Mouse (Mus musculus) kidney, embryonic 16.5 days (tissue): ENCODE results near the gene Zbtb16. TPM values are rescaled to one million over a fixed set of nuclear protein-coding genes. Genes with fewer than 3 reads are reported as not detected.

Experiments
- ATAC-seq: fragments of 200-750 bp; cut with Nextera tagmentation; 2 replicates; pipeline ENCODE4 v1.8.0; 2017; ENCODE audit warnings: moderate TSS enrichment; ENCODE audit not compliant: low FRiP score, low TSS enrichment
- H3K27ac ChIP-seq: fragments of 300-500 bp; sonication (generic); 2 replicates; pipeline ENCODE4 v1.5.1; 2014; ENCODE audit warnings: low read length
- H3K27me3 ChIP-seq: fragments of 300-500 bp; sonication (generic); 2 replicates; pipeline ENCODE4 v1.6.1; 2014; ENCODE audit warnings: low read length, control low read depth, mixed read lengths; ENCODE audit not compliant: insufficient read depth
- H3K36me3 ChIP-seq: fragments of 300-500 bp; sonication (generic); 2 replicates; pipeline ENCODE4 v1.6.1; 2014; ENCODE audit warnings: low read length, control low read depth, mixed read lengths; ENCODE audit not compliant: insufficient read depth
- H3K4me1 ChIP-seq: fragments of 300-500 bp; sonication (generic); 2 replicates; pipeline ENCODE4 v1.6.1; 2014; ENCODE audit warnings: low read length, control low read depth, mixed read lengths; ENCODE audit not compliant: insufficient read depth
- H3K4me2 ChIP-seq: fragments of 300-500 bp; sonication (generic); replicated peaks from 2 replicates; pipeline ENCODE4 v1.6.1; 2014; ENCODE audit warnings: low read depth, low read length
- H3K4me3 ChIP-seq: fragments of 300-500 bp; sonication (generic); 2 replicates; pipeline ENCODE4 v1.5.1; 2014; ENCODE audit warnings: mild to moderate bottlenecking, low read length
- H3K9ac ChIP-seq: fragments of 300-500 bp; sonication (generic); replicated peaks from 2 replicates; pipeline ENCODE4 v1.6.1; 2014; ENCODE audit warnings: low read length
- H3K9me3 ChIP-seq: fragments of 300-500 bp; sonication (generic); 2 replicates; pipeline ENCODE4 v1.6.1; 2016; ENCODE audit warnings: low read length, control low read depth
- WGBS: fragments of 180-500 bp; shearing (Covaris S2); extraction: QIAGEN DNeasy Blood & Tissue Kit; methylation state at CpG from one replicate; pipeline ENCODE4 v1.1.7; 2014; 5-methylcytosine and 5-hydroxymethylcytosine counted together
- polyA plus RNA-seq: library from polyadenylated mRNA; unstranded; fragments of >200 nt; fragmentation: Nextera tagmentation; extraction: Ambion mirVana; gene quantifications from 2 replicates; pipeline ENCODE4 v1.2.1, GENCODE M21; 2015

Zbtb16 gene
- polyA plus RNA-seq, 1 experiment from 2014 or later = 1.8 TPM

- Histone ChIP-seq H3K4me2 (no peak overlapping the region), H3K27ac (no peak overlapping the region), H3K36me3 (no peaks in the 10 kb centered on the region), H3K4me1 (no peaks in the 10 kb centered on the region), H3K9ac (no peak overlapping the region), H3K9me3 (no peaks in the 10 kb centered on the region), H3K27me3 (no peaks in the 10 kb centered on the region), H3K4me3 (no peak overlapping the region)
- WGBS = 95% methylated on average over 6 of the region's 6 CpGs
- no peak for ATAC-seq
Measured at GRCm38 (mm10) chr9:48812352-48812751, 23.7 kb downstream of the Zbtb16 start.

- Histone ChIP-seq H3K9ac (no peak overlapping the region), H3K4me1 (no peaks in the 10 kb centered on the region), H3K27ac (no peak overlapping the region), H3K36me3 (no peaks in the 10 kb centered on the region), H3K27me3 (no peaks in the 10 kb centered on the region), H3K4me3 (no peak overlapping the region), H3K4me2 (no peak overlapping the region), H3K9me3 (no peaks in the 10 kb centered on the region)
- 73% methylated on average over 6 of the region's 6 CpGs for WGBS
- ATAC-seq = no peak
Measured at GRCm38 (mm10) chr9:48806591-48806990, 29.4 kb downstream of the Zbtb16 start.

- no peaks in the 10 kb centered on the region for H3K36me3 ChIP-seq
- no peak overlapping the region for H3K4me3 ChIP-seq
- 88% methylated on average over 8 of the region's 8 CpGs for WGBS
- H3K9me3 ChIP-seq = no peaks in the 10 kb centered on the region
- no peak overlapping the region for H3K4me2 ChIP-seq
- H3K4me1 ChIP-seq = no peaks in the 10 kb centered on the region
- H3K9ac ChIP-seq = no peak overlapping the region
- H3K27ac ChIP-seq = no peak overlapping the region
- no peaks in the 10 kb centered on the region for H3K27me3 ChIP-seq
- ATAC-seq = no peak
Measured at GRCm38 (mm10) chr9:48805850-48806249, 30.2 kb downstream of the Zbtb16 start.

GRCm38 (mm10) chr9:48804509-48804908 lies 31.5 kb downstream of the Zbtb16 start:
- Histone ChIP-seq H3K9me3 (no peaks in the 10 kb centered on the region), H3K27ac (no peak overlapping the region), H3K4me2 (no peak overlapping the region), H3K9ac (no peak overlapping the region), H3K36me3 (no peaks in the 10 kb centered on the region), H3K4me3 (no peak overlapping the region), H3K27me3 (no peaks in the 10 kb centered on the region), H3K4me1 (no peaks in the 10 kb centered on the region)
- 63% methylated on average over 6 of the region's 6 CpGs for WGBS
- no peak for ATAC-seq

- Histone ChIP-seq H3K4me1 (no peaks in the 10 kb centered on the region), H3K27ac (no peak overlapping the region), H3K4me2 (no peak overlapping the region), H3K9me3 (no peaks in the 10 kb centered on the region), H3K27me3 (no peaks in the 10 kb centered on the region), H3K4me3 (no peak overlapping the region), H3K9ac (no peak overlapping the region), H3K36me3 (no peaks in the 10 kb centered on the region)
- ATAC-seq = no peak
- 92% methylated on average over 27 of the region's 27 CpGs for WGBS
Measured at GRCm38 (mm10) chr9:48803460-48804240, 32.4 kb downstream of the Zbtb16 start.

GRCm38 (mm10) chr9:48802374-48802773 lies 33.6 kb downstream of the Zbtb16 start:
- Histone ChIP-seq H3K36me3 (no peaks in the 10 kb centered on the region), H3K4me1 (no peaks in the 10 kb centered on the region), H3K9me3 (no peaks in the 10 kb centered on the region), H3K27ac (no peak overlapping the region), H3K4me2 (no peak overlapping the region), H3K27me3 (no peaks in the 10 kb centered on the region), H3K4me3 (no peak overlapping the region), H3K9ac (no peak overlapping the region)
- no peak for ATAC-seq
- 79% methylated on average over 5 of the region's 5 CpGs for WGBS

- 81% methylated on average over 5 of the region's 5 CpGs for WGBS
- ATAC-seq = no peak
Measured at GRCm38 (mm10) chr9:48801322-48801721, 34.7 kb downstream of the Zbtb16 start.

GRCm38 (mm10) chr9:48800627-48801026 lies 35.4 kb downstream of the Zbtb16 start:
- no peak overlapping the region for H3K4me3 ChIP-seq
- H3K36me3 ChIP-seq = no peaks in the 10 kb centered on the region
- no peak overlapping the region for H3K9ac ChIP-seq
- H3K4me2 ChIP-seq = no peak overlapping the region
- 0 out of 2 replicates have a peak, but pooled peaks cover 5% of the 10 kb centered on the region for H3K27me3 ChIP-seq
- no peaks in the 10 kb centered on the region for H3K4me1 ChIP-seq
- no peaks in the 10 kb centered on the region for H3K9me3 ChIP-seq
- H3K27ac ChIP-seq = no peak overlapping the region
- WGBS = 59% methylated on average over 8 of the region's 8 CpGs
- no peak for ATAC-seq

More at GRCm38 (mm10) chr9:48801322-48801721, 34.7 kb downstream of the Zbtb16 start:
- Histone ChIP-seq H3K27me3 (0 out of 2 replicates have a peak, but pooled peaks cover 3% of the 10 kb centered on the region), H3K27ac (no peak overlapping the region), H3K4me1 (no peaks in the 10 kb centered on the region), H3K36me3 (no peaks in the 10 kb centered on the region), H3K4me2 (no peak overlapping the region), H3K4me3 (no peak overlapping the region), H3K9ac (no peak overlapping the region), H3K9me3 (no peaks in the 10 kb centered on the region)

GRCm38 (mm10) chr9:48798044-48798443 lies 38.0 kb downstream of the Zbtb16 start:
- Histone ChIP-seq H3K27ac (no peak overlapping the region), H3K27me3 (peaks cover 13% of the 10 kb centered on the region), H3K9me3 (no peaks in the 10 kb centered on the region), H3K4me2 (no peak overlapping the region), H3K36me3 (no peaks in the 10 kb centered on the region), H3K4me3 (no peak overlapping the region), H3K9ac (no peak overlapping the region), H3K4me1 (0 out of 2 replicates have a peak, but pooled peaks cover 7% of the 10 kb centered on the region)
- ATAC-seq = no peak
- WGBS = 92% methylated on average over 6 of the region's 6 CpGs

GRCm38 (mm10) chr9:48796267-48796822 lies 39.7 kb downstream of the Zbtb16 start:
- 31% methylated on average over 11 of the region's 11 CpGs for WGBS
- Histone ChIP-seq H3K9ac (no peak overlapping the region), H3K4me3 (no peak overlapping the region), H3K27me3 (peaks cover 21% of the 10 kb centered on the region), H3K4me2 (no peak overlapping the region), H3K4me1 (0 out of 2 replicates have a peak, but pooled peaks cover 7% of the 10 kb centered on the region), H3K36me3 (no peaks in the 10 kb centered on the region), H3K9me3 (no peaks in the 10 kb centered on the region), H3K27ac (no peak overlapping the region)
- no peak for ATAC-seq
